Mouse (Mus musculus): Measurements from ENCODE around the gene Tcerg1l.

Gene Tcerg1l

GRCm38 (mm10) chr7:138357475-138357874, 40.1 kb downstream of the Tcerg1l start:
- DNase-seq, result no peak

- no peak for DNase-seq
Measured at GRCm38 (mm10) chr7:138356655-138357449, 40.7 kb downstream of the Tcerg1l start.

GRCm38 (mm10) chr7:138345451-138345850, 52.1 kb downstream of the Tcerg1l start:
- DNase-seq, result no peak

- no peak for DNase-seq
Measured at GRCm38 (mm10) chr7:138338451-138338850, 59.1 kb downstream of the Tcerg1l start.

- no peak for DNase-seq
Measured at GRCm38 (mm10) chr7:138337946-138338345, 59.6 kb downstream of the Tcerg1l start.

- DNase-seq, result no peak
Measured at GRCm38 (mm10) chr7:138332504-138333168, 64.9 kb downstream of the Tcerg1l start.

GRCm38 (mm10) chr7:138331266-138331665, 66.3 kb downstream of the Tcerg1l start:
- DNase-seq, result no peak

- DNase-seq, result no peak
Measured at GRCm38 (mm10) chr7:138328637-138329036, 68.9 kb downstream of the Tcerg1l start.

GRCm38 (mm10) chr7:138326760-138327159, 70.8 kb downstream of the Tcerg1l start:
- DNase-seq, result no peak

GRCm38 (mm10) chr7:138313733-138314132, 83.8 kb downstream of the Tcerg1l start:
- DNase-seq, result no peak

- DNase-seq, result no peak
Measured at GRCm38 (mm10) chr7:138306126-138306525, 91.4 kb downstream of the Tcerg1l start.

GRCm38 (mm10) chr7:138284790-138285189, 112.7 kb downstream of the Tcerg1l start:
- peak in 1 of 2 experiments; percentile 24 for DNase-seq

GRCm38 (mm10) chr7:138275263-138275662, 122.3 kb downstream of the Tcerg1l start:
- DNase-seq, result no peak

- no peak for DNase-seq
Measured at GRCm38 (mm10) chr7:138271328-138271727, 126.2 kb downstream of the Tcerg1l start.

- DNase-seq, result no peak
Measured at GRCm38 (mm10) chr7:138269386-138269785, 128.1 kb downstream of the Tcerg1l start.

GRCm38 (mm10) chr7:138267976-138268646, 129.4 kb downstream of the Tcerg1l start:
- DNase-seq, result no peak

GRCm38 (mm10) chr7:138248612-138249011, 148.9 kb downstream of the Tcerg1l start:
- DNase-seq, result no peak

- DNase-seq, result no peak
Measured at GRCm38 (mm10) chr7:138248176-138248575, 149.4 kb downstream of the Tcerg1l start.

GRCm38 (mm10) chr7:138246684-138247083, 150.8 kb downstream of the Tcerg1l start:
- peak; percentile 5 to 47 for DNase-seq

- DNase-seq, result no peak
Measured at GRCm38 (mm10) chr7:138242229-138242628, 155.3 kb downstream of the Tcerg1l start.

GRCm38 (mm10) chr7:138237708-138238225, 159.8 kb downstream of the Tcerg1l start:
- DNase-seq, result no peak

GRCm38 (mm10) chr7:138224252-138224651, 173.3 kb downstream of the Tcerg1l start:
- no peak for DNase-seq

GRCm38 (mm10) chr7:138222951-138223350, 174.6 kb downstream of the Tcerg1l start:
- peak in 1 of 2 experiments; percentile 31 for DNase-seq

All from lung, postnatal 4 days (tissue).